Mouse (Mus musculus): ENCODE data around the gene Tmem144.

DNA sequence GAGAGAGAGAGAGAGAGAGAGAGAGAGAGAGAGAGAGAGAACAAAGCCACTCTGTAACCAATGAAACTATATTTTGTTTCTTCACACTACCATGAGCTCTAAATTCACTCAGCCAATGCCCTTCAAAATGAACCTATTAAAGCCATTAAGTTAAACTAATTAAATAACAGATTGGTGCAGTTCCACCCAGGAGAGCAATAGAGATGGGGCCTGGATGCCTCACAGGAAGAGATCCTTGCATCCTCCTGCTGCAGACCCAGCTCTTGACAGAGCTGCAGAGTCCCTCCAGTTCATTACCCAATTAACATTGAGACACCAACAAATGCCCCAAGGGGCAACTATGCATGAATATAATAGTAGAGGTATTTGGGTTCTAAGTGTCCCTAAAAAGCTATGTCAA is 23.3 kb downstream of the Tmem144 start:
- TF ChIP-seq CTCF (IDR thresholded peaks at IDR 0.05; ENCODE audit: borderline replicate concordance, insufficient read depth, low read length) (no peak), POLR2A (IDR thresholded peaks at IDR 0.05; ENCODE audit: low read depth, low read length) (no peak)

Data from embryonic fibroblast, embryonic 13.5 days (primary cell).